Mouse (Mus musculus) frontal cortex, postnatal 14 days (tissue): ENCODE data around the gene Zdhhc14.

Experiments
- DNase-seq, 2 experiments: peaks; one replicate each; pipeline ENCODE4 v3.0.0; 2022; ENCODE audit warnings: low spot score in 2 of 2

The Zdhhc14 gene

DNA sequence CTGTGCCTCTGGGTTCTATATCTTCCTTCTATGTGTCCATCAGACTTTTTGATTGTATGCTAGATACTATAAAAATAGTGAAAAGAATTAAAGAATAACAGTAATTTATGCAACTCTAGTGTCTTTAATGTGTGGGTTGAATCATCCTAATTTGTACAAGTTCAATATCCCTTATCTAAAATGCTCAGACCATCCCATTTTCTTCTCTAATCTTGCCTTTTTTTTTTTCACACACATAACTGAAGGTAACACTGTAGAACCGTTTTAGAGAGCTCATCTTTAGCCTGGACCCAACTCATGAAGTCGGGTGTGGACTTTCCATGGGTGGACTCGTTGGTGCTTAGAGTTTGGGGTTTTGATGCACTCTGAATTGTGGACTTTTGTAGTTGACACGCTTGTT is 12.6 kb downstream of the Zdhhc14 start:
- no peak for DNase-seq

DNA sequence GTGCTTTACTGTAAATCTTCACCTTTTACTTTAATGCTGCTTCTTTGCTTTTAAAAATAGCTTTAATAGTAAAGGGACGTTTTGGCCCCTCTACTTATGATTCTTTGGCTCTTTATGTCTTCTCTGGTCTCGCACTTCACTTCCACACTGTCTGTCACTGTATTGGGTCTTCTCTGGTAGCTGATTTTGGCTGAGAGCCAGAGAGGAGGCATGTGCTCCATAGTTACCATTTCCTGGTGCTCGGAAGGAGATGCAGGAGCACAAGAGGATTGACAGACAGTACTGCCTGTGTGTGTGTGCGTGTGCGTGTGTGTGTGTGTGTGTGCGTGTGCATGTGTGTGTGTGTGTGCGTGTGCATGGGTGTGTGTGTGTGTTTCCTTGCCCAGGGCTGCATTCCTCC is 14.2 kb downstream of the Zdhhc14 start:
- DNase-seq, result no peak

DNA sequence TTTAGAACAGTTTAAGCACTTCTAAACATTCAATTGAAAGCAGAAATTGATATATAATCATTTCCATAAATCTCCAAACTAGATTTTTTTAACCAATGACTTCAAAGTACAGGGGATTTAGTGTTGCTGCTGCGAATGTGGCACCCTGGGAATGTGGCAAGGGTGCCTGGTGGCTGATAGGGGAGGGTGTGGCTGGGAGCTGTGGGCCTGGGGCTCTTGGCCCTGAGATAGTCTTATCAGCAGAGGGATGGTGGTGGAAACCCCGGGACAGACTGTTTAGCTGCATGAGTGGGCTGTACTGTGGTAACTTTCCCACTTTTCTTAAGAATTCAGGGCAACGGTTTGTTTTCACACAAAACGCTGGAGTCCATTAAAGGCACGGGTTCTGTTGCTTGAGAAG is 14.6 kb downstream of the Zdhhc14 start:
- DNase-seq, result no peak

DNA sequence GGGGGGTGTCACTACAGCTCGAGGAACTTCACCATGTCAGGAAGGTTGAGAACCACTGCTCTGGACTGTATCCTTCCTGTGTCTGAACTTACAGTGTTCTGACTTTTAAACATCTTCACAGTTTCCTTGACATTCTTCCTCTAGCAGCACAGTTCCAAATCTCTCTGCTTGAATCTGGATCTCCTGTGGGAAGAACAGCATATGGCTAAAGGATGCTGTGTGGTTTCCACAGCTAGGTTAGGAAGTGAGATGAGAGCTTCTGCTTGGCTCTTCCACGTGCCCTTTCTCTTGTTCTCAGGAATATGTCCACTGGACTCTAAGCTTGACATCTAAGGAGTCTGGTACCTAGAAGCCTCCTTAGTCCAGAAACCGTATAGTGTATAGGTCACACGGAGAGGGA is 15.7 kb downstream of the Zdhhc14 start:
- no peak for DNase-seq

DNA sequence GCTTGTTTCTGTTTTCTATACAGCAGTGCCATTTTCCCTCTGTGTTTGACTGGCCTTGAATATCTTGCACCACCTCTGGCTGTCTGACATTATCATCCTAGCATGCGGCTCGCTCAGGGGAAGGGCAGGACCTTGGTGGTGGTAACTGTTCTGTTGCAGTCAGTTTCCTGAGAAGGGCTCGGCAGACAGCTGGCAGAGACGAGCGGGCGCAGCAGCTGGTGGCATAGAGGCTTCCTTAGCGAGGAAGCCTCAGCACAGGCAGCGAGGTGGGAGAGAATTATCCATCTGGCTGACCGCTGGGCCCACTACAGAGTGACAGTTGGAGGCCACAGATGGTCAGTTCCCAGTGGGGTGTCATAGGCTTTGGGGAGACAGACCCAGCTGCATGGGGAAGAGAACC is 18.2 kb downstream of the Zdhhc14 start:
- DNase-seq, result no peak

DNA sequence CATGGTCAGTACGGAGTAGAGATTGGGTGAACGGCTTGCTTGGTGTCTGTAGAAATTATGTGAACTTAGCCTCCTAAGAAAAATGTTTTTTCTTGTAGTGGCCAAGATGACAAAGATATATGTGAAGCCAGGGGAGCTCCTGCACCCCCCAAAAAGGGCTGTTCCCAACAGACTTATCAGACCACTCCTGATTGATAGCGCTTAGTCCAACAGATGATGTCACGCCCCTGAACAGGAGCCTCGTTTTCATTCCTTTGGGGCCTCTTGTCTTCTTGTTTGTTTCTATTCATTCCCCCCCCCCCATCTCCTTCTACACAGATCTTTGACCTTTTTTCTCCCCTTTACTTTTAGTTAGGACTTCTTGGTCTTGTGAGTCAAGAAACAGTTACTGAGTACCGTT is 19.4 kb downstream of the Zdhhc14 start:
- no peak for DNase-seq

DNA sequence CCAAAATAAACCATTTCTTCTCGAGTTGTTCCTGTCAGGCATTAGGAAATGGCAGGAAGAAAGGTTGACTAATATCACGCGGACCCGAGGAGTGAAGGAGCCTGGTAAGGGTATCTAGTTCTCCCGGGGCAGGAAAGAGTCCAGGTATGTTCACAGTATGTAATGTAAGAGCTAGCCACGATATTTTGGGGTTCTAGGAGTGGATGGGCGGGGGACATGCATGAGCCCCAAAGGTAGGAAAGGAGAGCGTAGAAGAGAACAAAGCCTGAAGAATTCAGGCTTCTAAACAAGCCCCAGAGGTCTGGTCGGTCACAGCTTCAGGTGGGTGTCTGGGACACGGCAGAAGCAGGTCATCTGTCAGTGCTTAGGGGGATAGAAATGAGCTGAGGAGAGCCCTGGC is 27.1 kb downstream of the Zdhhc14 start:
- no peak for DNase-seq

DNA sequence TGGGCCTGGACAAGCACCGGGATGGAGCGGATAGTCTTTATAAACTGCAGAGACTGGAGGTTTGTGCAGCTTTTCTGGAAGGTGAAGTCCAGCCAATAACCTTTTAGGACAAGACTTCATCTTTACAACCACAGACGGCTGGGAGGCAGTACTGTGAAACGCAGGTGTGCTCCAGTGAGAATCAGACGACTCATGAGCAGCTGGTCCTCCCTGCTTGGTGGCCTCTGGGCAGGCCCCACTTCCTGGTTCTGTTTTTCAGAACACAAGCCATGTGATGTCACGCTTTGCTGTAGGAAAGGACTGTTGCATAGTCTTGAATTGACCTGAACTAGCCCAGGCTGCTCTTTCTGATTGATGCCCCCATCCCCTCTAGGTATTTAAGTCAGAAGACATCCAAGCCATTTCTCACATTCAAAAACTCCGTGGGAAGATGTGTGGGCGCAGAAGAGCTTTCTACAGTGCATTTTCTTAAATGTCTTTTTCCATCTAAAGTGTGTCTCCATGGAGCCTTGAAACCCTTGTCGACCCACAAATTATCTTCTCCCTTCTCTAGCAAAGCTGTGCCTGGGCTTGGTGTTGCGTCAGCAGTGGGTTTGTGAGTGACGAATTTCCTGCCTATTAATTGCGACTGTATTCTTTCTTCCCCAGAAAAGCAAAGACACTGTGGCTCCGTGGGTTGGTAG is 27.7 kb downstream of the Zdhhc14 start:
- peak in 1 of 2 experiments; percentile 34 for DNase-seq

DNA sequence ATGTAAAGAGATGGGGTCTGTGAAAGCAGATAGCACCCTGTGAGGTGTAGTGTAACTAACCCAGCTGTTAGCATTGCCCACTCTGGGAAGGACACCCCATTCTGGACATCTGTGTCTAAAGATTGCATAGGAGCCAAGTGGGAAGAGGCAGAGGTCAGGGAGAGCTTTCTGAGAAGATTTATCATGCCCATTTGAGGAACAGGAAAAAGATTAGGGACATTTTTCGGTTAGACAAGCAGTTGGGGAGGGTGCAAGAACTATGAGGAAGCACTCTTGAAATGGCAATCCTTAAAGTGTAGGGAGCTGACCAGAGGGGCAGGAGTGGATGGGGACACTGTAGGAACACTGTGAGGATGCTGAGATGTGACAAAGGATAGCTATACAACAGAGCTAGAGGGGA is 29.2 kb downstream of the Zdhhc14 start:
- DNase-seq, result no peak

DNA sequence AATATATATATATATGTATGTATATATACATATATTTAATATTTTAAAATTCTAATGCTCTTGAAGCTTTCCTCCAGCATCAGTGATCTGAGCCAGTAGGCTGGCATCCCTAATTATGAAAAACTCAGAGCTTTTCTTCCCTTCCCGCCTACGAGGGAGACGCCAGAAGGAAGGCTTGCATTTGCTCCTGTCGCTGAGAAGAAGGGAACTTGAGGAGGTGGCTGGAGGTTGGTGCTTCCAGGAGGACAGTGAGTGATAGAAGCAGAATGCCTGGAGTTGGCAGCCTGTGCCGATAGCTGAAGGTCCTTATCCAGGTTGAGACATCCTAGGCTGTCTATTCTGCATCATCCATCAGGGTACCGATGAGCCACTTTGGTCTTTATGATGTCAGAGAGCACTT is 37.2 kb downstream of the Zdhhc14 start:
- no peak for DNase-seq

DNA sequence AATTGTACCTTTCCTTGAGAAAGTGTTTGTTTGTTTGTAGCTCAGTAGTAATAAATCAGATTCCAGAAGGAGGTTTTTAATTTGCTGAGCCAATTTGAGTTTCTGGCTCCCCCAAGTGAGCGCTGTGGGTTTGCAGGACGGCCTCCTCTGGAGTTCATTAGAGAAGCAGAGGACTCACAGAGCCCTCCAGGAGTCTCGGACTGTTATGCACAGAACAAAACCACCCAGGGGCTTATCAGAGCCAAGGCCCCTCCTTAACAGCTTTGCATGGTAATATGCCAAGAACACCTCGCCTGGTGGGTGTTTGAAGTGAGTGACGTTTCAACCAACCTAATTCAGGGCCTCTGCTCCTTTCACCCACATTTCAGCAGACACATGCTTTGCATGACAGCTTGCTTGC is 40.5 kb downstream of the Zdhhc14 start:
- no peak for DNase-seq

DNA sequence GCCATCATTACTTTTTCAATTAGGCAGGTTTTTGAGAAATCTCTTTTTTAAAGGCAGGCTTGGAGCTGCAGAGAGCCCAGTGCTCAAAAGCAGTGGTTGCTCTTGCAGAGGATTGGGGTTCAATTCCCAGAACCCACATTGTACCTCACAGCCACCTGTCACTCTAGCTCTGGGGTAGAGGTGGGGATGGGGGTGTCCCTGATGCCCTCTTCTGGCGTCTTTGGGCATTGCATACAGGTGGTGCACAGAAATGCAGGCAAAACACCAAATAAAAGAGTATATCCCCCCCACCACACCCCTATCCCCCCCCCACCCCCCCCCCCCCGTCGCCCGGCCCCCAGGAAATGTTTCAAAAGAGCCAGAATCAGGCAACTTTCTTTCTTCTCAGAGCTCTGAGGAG is 43.0 kb downstream of the Zdhhc14 start:
- no peak for DNase-seq

DNA sequence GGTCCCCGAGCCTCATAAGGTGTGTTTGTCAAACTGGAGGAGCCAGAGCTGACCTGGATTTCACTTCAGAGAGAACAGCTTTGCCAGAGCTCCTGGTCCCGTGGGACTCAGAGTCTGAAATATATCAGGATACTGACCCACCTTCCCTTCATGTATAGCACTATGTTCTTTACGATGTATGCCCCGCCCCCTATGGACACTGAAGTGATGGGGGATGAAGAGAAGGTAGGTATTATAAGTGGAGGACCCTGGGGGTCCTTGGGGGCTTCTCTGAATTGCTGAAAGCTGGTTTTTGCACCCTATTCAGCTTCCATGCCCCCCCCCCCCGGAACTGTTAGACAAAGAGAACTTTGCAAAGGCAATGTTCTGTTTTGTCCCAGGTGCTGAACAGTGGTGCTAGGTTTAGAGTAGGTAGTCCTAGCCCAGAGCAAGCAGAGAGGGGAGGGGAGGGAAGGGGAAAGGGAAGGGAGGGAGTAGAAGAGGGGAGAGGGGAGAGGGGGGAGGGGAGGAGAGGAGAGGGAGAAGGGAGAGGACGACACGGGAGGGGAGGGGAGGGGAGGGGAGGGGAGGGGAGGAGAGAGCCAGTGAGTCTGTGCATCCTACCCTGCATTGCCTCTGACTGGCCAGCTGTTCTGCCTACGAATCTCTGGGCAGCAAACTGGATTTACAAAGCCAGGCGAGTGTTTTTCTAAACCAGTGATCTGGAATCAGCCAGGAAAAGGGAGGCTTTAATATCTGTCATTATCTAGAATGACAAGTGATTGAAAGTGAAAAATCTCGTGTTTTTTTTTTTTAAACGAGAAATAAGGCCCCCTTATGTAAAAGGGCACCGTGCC is 44.1 kb downstream of the Zdhhc14 start:
- no peak for DNase-seq

DNA sequence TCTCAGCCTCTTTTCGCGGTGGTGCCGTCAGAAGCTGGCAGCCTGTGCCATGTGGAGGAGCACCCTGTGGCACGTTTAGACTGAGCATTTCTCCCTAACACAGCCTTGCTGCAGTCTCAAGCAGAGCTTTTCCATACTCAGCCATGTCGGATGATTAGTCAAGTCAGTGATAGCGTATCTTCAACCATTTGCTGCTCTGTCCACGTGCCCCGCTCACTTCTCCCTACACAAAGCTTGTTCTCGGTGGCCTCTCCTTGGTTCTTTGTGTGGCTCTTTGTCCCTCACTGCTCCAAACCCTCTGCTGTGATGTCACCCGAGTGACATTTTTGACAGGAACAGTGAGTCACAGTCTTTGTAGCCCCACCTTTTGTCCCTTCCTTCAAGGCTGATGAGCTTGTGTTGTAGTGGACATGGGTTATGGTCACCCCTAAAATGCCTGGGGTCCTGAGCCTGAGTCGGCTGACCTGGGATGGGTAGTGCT is 44.8 kb downstream of the Zdhhc14 start:
- DNase-seq, result no peak

DNA sequence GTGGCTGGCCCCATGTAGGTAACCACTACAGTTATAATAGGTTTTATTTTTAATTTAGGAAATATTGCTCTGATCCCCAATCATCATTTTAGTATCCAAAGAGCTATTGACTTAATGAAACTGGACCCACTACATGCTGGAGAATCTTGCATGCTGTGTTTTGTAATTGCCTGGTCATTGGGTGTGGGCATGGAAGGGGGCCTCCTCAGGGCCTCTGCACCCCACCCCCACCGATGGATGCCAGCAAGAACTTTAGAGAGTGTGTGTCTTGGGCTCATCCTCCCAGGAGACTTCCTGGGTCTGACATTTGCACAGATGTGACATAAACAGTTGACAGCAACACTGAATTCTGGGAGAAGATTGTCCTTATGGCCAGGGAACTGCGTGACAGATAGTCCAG is 49.8 kb downstream of the Zdhhc14 start:
- no peak for DNase-seq

DNA sequence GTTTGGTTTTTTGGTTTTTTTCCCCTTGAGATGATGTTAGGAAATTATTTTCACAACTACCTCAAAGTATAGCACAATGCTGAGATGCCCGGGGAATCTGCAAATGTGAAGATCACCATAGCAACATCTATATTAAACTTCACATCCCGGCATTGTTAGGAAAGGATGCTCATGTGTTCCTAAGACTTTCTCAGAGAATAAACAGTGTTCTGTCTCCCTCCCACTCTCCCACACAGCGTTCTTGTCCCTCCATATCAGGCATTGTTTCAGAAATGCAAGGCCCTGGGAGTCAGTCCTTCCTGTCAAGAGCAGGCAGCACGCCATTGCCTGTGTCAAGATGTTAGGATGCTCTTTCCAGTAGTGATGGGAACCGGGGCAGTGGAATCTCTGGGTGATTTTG is 51.7 kb downstream of the Zdhhc14 start:
- no peak for DNase-seq

DNA sequence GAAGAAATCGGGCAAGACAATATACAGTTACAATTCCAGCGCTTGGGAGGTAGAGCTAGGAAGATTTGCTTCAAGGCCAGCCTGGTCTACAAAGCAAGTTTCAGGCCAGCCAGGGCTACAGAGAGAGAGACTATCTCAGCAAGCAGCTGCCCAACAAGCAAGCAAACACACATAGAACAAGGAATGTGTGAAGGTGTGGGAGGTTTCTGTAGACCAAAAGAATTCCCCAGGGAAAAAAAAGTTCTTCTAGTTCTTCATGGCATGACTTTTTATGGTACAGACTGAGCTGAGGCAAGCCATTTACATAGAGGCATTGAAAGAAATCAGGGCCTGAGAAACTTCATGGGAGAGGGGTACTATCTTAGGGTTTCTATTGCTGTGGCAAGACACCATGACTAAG is 52.7 kb downstream of the Zdhhc14 start:
- DNase-seq, result no peak

DNA sequence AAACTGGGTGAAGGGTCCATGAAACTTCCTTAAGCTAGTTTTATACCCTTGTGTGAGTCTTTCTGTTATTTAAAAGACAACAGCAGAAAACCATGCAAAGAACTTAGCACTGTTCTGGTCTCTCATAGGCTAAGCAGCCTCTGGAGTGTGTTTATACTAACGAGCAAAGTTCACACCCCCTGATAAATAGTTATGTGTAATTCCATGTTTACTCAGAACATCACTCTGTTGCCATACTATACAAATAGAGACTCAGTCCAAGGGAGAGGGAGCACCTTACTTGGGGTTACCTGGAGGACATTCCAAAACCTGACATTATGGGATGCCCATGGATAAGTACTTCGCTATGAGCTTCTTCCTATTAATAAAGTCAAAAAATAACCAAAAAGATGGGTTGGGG is 56.2 kb downstream of the Zdhhc14 start:
- no peak for DNase-seq

DNA sequence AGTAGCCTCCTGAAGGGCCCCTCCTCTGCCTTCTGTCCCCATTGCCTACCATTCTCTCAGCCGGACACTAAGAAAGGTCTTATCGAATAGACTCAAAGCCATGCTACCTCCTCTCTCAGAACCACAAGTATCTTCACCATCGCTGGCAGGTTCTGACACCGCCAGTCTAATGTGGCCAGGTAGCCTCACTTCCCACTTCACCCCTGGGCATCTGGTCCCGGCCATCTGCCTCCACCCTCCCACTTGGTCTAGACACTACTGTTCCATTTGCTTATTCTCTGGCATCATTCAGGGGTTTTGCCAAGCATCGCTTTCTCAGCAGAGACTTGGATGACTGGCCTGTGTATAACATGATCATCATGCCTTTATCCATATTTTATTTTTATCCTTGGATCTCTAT is 57.1 kb downstream of the Zdhhc14 start:
- DNase-seq, result no peak

DNA sequence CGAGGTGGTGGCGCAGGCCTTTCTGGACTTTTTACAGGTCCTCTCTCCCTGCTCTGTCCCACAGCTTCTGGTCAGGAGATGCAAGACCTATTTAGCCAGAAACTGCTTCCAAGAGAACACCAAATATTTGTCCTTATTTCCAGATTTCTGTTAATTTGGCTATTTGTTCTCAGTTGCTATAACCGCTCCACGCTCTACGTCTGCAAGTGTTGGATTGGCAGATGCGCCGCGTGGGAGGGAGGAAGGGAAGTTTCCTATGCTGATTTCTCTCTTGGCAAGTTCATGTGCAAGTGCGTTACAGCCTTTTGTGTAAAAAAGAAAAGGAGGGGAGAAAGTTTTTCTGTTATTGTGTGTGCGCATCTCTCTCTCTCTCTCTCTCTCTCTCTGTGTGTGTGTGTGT is 58.1 kb downstream of the Zdhhc14 start:
- DNase-seq, result peak in 1 of 2 experiments; percentile 54

DNA sequence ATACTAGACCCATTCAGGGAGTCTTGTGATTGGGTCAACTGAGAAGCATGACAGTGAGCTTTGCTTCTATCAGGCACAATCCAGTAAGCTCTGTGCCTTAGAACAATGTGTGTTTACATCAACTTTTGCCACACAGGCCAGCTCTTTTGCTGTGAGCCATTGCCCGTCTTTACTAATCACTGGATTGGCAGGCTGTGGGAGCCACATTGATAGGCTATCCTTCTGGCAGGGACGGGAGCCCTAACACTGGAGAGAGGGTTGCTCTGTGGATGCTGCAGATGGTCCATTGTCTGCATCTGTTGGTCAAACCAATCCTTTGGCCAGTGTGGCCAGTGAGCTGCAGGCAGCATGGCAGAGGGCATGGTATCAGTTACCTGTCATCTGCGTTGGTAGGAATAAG is 58.8 kb downstream of the Zdhhc14 start:
- DNase-seq, result no peak

DNA sequence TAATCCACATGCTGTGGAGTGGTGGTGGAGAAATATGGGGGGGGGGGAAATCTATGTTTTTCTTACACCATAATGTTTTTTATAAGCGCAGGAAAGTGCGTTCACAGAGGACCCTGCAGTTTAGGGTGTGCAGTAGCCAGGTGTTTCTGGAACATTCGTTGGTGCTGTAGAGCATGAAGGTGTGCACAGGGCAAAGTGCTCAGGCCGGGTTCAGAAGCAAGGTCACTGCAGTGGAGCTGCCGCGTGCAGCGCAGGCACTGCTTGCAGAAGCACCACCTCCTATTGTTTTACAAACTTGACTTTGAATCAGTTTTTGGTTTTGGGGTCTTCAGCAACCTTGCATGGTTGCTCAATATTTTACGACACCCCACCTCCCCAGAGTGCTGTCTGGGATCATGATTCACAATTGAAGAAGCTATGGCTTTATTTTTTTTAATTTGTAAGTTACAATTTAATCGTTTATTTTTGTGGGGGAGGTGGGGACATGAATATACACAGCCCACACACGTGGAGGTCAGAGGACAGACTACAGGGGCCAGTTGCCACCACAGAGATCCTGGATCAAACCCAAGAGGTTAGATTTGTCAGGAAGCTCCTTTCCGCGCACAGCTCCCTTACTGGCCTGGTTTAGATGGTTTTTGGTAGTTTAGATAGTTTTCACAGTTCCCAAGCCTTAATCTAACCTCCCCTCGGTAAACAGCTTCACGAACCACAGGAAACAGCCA is 59.8 kb downstream of the Zdhhc14 start:
- no peak for DNase-seq

DNA sequence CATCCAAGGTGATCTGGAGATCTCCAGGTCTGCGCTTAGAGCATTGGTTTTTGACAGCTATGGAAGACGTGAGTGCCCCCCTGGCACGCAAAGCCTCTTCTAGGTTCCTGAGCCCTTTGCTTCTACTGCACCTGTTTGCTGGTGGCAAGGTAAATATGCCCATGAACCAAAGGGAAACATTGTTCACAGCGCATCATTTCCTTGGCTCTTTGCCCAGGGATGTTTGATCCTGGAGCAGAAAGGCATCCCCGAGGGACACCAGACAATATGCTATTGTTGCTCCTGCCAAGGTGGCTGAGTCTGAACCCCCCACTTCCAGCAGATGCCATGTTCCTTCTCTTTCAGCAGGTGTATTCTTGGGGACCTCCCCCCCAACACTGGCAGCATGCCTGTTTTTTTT is 61.2 kb downstream of the Zdhhc14 start:
- no peak for DNase-seq
